Mouse (Mus musculus) midbrain, embryonic 11.5 days (tissue): ENCODE measurements around the gene Dhx8. TPM values are rescaled to one million over a fixed set of nuclear protein-coding genes. Genes with fewer than 3 reads are reported as not detected.

Experiments
- ATAC-seq: fragments of 200-750 bp; cut with Nextera tagmentation; 2 replicates; pipeline ENCODE4 v1.8.0; 2017; ENCODE audit warnings: moderate TSS enrichment, moderate library complexity; ENCODE audit not compliant: low FRiP score
- DNase-seq: peaks from one replicate; pipeline ENCODE4 v3.0.0; 2015; ENCODE audit warnings: low spot score; ENCODE audit errors: missing footprints
- H3K27ac ChIP-seq: fragments of 300-500 bp; sonication (generic); 2 replicates; pipeline ENCODE4 v1.5.1; 2014; ENCODE audit warnings: low read depth, low read length
- H3K27me3 ChIP-seq: fragments of 300-500 bp; sonication (generic); 2 replicates; pipeline ENCODE4 v1.6.1; 2014; ENCODE audit warnings: mild to moderate bottlenecking, low read length, moderate library complexity, mixed read lengths; ENCODE audit not compliant: control insufficient read depth, insufficient read depth
- H3K36me3 ChIP-seq: fragments of 300-500 bp; sonication (generic); 2 replicates; pipeline ENCODE4 v1.6.1; 2014; ENCODE audit warnings: mild to moderate bottlenecking, low read length, moderate library complexity, mixed read lengths; ENCODE audit not compliant: control insufficient read depth, insufficient read depth
- H3K4me1 ChIP-seq: fragments of 300-500 bp; sonication (generic); 2 replicates; pipeline ENCODE4 v1.6.1; 2014; ENCODE audit warnings: low read length; ENCODE audit not compliant: control insufficient read depth, insufficient read depth
- H3K4me2 ChIP-seq: fragments of 300-500 bp; sonication (generic); 2 replicates; pipeline ENCODE4 v1.6.1; 2014; ENCODE audit warnings: mild to moderate bottlenecking, moderate library complexity
- H3K4me3 ChIP-seq: fragments of 300-500 bp; sonication (generic); 2 replicates; pipeline ENCODE4 v1.5.1; 2014; ENCODE audit warnings: low read depth, low read length
- H3K9ac ChIP-seq: fragments of 300-500 bp; sonication (generic); 2 replicates; pipeline ENCODE4 v1.6.1; 2014; ENCODE audit warnings: low read length
- H3K9me3 ChIP-seq: fragments of 300-500 bp; sonication (generic); 2 replicates; pipeline ENCODE4 v1.6.1; 2016; ENCODE audit warnings: low read length; ENCODE audit not compliant: control insufficient read depth
- WGBS: fragments of 180-500 bp; shearing (Covaris S2); extraction: QIAGEN DNeasy Blood & Tissue Kit; methylation state at CpG from one replicate; pipeline ENCODE4 v1.1.7; 2014; 5-methylcytosine and 5-hydroxymethylcytosine counted together
- polyA plus RNA-seq: library from polyadenylated mRNA; unstranded; fragments of >200 nt; fragmentation: Nextera tagmentation; extraction: Ambion mirVana; gene quantifications from 2 replicates; pipeline ENCODE4 v1.2.1, GENCODE M21; 2014

Gene Dhx8
- polyA plus RNA-seq, 1 experiment from 2014 or later = 39.2 TPM

GRCm38 (mm10) chr11:101767326-101767725, 34.6 kb downstream of the Dhx8 start:
- Histone ChIP-seq H3K9ac (no peak overlapping the region), H3K9me3 (no peaks in the 10 kb centered on the region), H3K4me3 (no peak overlapping the region), H3K27me3 (peaks cover 7% of the 10 kb centered on the region; the same call in 1 of the 2 replicates), H3K4me1 (peaks cover 5% of the 10 kb centered on the region; the same call in 1 of the 2 replicates), H3K36me3 (peaks cover 15% of the 10 kb centered on the region), H3K27ac (no peak overlapping the region), H3K4me2 (no peak overlapping the region)
- DNase-seq (peak; percentile 60), ATAC-seq (no peak)
- WGBS = 79% methylated on average over 5 of the region's 5 CpGs

GRCm38 (mm10) chr11:101768721-101769120, 36.0 kb downstream of the Dhx8 start:
- no peak for ATAC-seq
- DNase-seq = peak; percentile 75
- Histone ChIP-seq H3K4me3 (no peak overlapping the region), H3K4me2 (no peak overlapping the region), H3K4me1 (peaks cover 8% of the 10 kb centered on the region; the same call in 1 of the 2 replicates), H3K27ac (no peak overlapping the region), H3K9me3 (no peaks in the 10 kb centered on the region), H3K9ac (no peak overlapping the region), H3K27me3 (peaks cover 14% of the 10 kb centered on the region), H3K36me3 (peaks cover 14% of the 10 kb centered on the region)
- 95% methylated on average over 6 of the region's 6 CpGs for WGBS

DNA sequence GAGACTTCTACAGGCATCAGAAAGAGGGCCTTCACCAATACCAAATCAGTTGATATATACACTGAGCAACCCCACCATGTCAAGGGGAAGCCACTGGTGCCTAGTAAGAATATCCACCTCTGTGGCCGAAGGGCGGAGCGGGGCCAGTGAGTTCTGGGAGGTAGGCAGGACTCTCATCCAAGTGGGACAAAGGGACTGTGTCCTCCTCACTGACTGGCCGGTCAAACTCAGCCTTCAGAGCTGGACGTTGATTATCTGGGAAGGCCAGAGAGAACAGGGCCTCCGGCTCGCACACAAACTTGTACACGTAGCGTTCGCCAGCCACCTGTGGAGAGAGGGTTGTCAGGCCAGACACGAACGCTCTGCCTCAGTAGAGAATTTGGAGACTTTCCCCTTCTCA, 37.5 kb downstream of the Dhx8 start:
- ATAC-seq = no peak
- 90% methylated on average over 12 of the region's 12 CpGs for WGBS
- no peak overlapping the region for H3K4me2 ChIP-seq
- no peak overlapping the region for H3K9ac ChIP-seq
- H3K27me3 ChIP-seq = peaks cover 18% of the 10 kb centered on the region
- no peak overlapping the region for H3K27ac ChIP-seq
- H3K4me3 ChIP-seq = no peak overlapping the region
- peaks cover 6% of the 10 kb centered on the region for H3K36me3 ChIP-seq
- H3K9me3 ChIP-seq = no peaks in the 10 kb centered on the region
- H3K4me1 ChIP-seq = peaks cover 8% of the 10 kb centered on the region; the same call in 1 of the 2 replicates
- no peak for DNase-seq

- 10% methylated on average over 5 of the region's 5 CpGs for WGBS
- Histone ChIP-seq H3K27ac (no peak overlapping the region), H3K9ac (no peak overlapping the region), H3K4me3 (no peak overlapping the region), H3K4me1 (peaks cover 8% of the 10 kb centered on the region; the same call in 1 of the 2 replicates), H3K36me3 (peaks cover 6% of the 10 kb centered on the region), H3K27me3 (peaks cover 18% of the 10 kb centered on the region), H3K4me2 (peak overlapping the region; percentile 3; the same call in 1 of the 2 replicates), H3K9me3 (no peaks in the 10 kb centered on the region)
- DNase-seq = no peak
- ATAC-seq = peak; percentile 38
Measured at GRCm38 (mm10) chr11:101772027-101772426, 39.3 kb downstream of the Dhx8 start.

- Histone ChIP-seq H3K4me1 (peaks cover 8% of the 10 kb centered on the region; the same call in 1 of the 2 replicates), H3K9me3 (no peaks in the 10 kb centered on the region), H3K27me3 (peaks cover 18% of the 10 kb centered on the region), H3K9ac (no peak overlapping the region), H3K36me3 (peaks cover 3% of the 10 kb centered on the region), H3K27ac (no peak overlapping the region), H3K4me2 (peak overlapping the region; percentile 3; the same call in 1 of the 2 replicates), H3K4me3 (no peak overlapping the region)
- DNase-seq (peak; percentile 94), ATAC-seq (peak; percentile 84)
- WGBS = under 1% methylated on average over 16 of the region's 16 CpGs
Measured at GRCm38 (mm10) chr11:101772449-101772848, 39.7 kb downstream of the Dhx8 start.

- no peak for DNase-seq
- H3K9me3 ChIP-seq = no peaks in the 10 kb centered on the region
- H3K9ac ChIP-seq = no peak overlapping the region
- H3K36me3 ChIP-seq = no peaks in the 10 kb centered on the region
- H3K4me2 ChIP-seq = no peak overlapping the region
- no peak for ATAC-seq
- H3K4me3 ChIP-seq = no peak overlapping the region
- no peak overlapping the region for H3K27ac ChIP-seq
- peaks cover 16% of the 10 kb centered on the region for H3K27me3 ChIP-seq
- 74% methylated on average over 4 of the region's 4 CpGs for WGBS
- peaks cover 8% of the 10 kb centered on the region; the same call in 1 of the 2 replicates for H3K4me1 ChIP-seq
Measured at GRCm38 (mm10) chr11:101776846-101777245, 44.1 kb downstream of the Dhx8 start.

- no peak for ATAC-seq
- H3K4me3 ChIP-seq = no peak overlapping the region
- H3K27ac ChIP-seq = no peak overlapping the region
- H3K9ac ChIP-seq = no peak overlapping the region
- H3K9me3 ChIP-seq = no peaks in the 10 kb centered on the region
- peaks cover 62% of the 10 kb centered on the region for H3K27me3 ChIP-seq
- peaks cover 7% of the 10 kb centered on the region for H3K4me1 ChIP-seq
- no peak overlapping the region for H3K4me2 ChIP-seq
- DNase-seq = no peak
- WGBS = 68% methylated on average over 1 of the region's 1 CpGs
- no peaks in the 10 kb centered on the region for H3K36me3 ChIP-seq
Measured at GRCm38 (mm10) chr11:101783135-101783534, 50.4 kb downstream of the Dhx8 start.

DNA sequence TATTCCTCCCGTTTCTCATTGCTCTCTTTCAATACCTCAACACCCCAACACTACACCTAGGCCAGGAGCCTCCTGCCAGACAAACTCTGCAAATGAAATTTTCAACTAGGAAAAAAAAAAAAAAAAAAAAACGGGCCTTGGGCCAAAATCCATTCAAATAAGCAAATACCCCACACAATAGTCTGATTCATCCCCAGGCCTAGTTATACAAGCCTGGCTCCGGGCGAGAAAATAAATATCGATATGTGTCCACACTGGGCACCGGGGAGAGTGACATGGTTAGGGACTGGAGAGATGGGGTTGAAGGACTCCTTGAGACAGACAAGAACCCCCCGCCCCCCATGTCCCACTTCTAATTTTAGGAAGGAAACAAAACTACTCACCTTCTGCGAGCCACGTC, 50.9 kb downstream of the Dhx8 start:
- DNase-seq = no peak
- H3K4me1 ChIP-seq = peaks cover 7% of the 10 kb centered on the region
- H3K9ac ChIP-seq = peak overlapping the region; percentile 58; the same call in 1 of the 2 replicates
- peaks cover 62% of the 10 kb centered on the region for H3K27me3 ChIP-seq
- H3K27ac ChIP-seq = no peak overlapping the region
- WGBS = 34% methylated on average over 9 of the region's 9 CpGs
- H3K9me3 ChIP-seq = no peaks in the 10 kb centered on the region
- no peak for ATAC-seq
- no peaks in the 10 kb centered on the region for H3K36me3 ChIP-seq
- peak overlapping the region; percentile 80 for H3K4me2 ChIP-seq
- H3K4me3 ChIP-seq = peak overlapping the region; percentile 34

- Histone ChIP-seq H3K4me2 (peak overlapping the region; percentile 80), H3K36me3 (no peaks in the 10 kb centered on the region), H3K9me3 (no peaks in the 10 kb centered on the region), H3K27ac (no peak overlapping the region), H3K27me3 (peaks cover 62% of the 10 kb centered on the region), H3K9ac (peak overlapping the region; percentile 58), H3K4me1 (peaks cover 7% of the 10 kb centered on the region), H3K4me3 (peak overlapping the region; percentile 34)
- ATAC-seq = peak; percentile 25; the same call in 1 of the 2 replicates
- DNase-seq = peak; percentile 90
- 2% methylated on average over 14 of the region's 19 CpGs for WGBS
Measured at GRCm38 (mm10) chr11:101784072-101784471, 51.4 kb downstream of the Dhx8 start.
